Mouse (Mus musculus): ENCODE data around the gene Snx19. TPM values are rescaled to one million over a fixed set of nuclear protein-coding genes. Genes with fewer than 3 reads are reported as not detected.

Gene Snx19
- polyA plus RNA-seq, 1 experiment from 2014 or later, result 26.5 TPM

- H3K27ac ChIP-seq, result no peak overlapping the region
- no peaks in the 10 kb centered on the region for H3K36me3 ChIP-seq (replicated peaks; ENCODE audit: control insufficient read depth, insufficient read depth)
- peaks cover 6% of the 10 kb centered on the region; the same call in 1 of the 2 replicates for H3K4me1 ChIP-seq (replicated peaks; ENCODE audit: control insufficient read depth, insufficient read depth, low read length)
- no peaks in the 10 kb centered on the region for H3K27me3 ChIP-seq (ENCODE audit: control insufficient read depth, insufficient read depth, low read length)
- DNase-seq (ENCODE audit: low spot score), result no peak
- H3K4me2 ChIP-seq (replicated peaks), result no peak overlapping the region
- no peak for ATAC-seq (ENCODE audit: low FRiP score)
- H3K9me3 ChIP-seq (ENCODE audit: control insufficient read depth, low read length), result 0 out of 2 replicates have a peak, but pooled peaks cover 5% of the 10 kb centered on the region
- no peak overlapping the region for H3K9ac ChIP-seq
- no peak overlapping the region for H3K4me3 ChIP-seq (replicated peaks; ENCODE audit: low read length)
Observed at GRCm38 (mm10) chr9:30515953-30516352, 89.0 kb downstream of the Snx19 start.

Measured in hindbrain, embryonic 14.5 days (tissue).